Mouse (Mus musculus) duodenum, adult 2 months (tissue): ENCODE data around the gene Akap6. TPM values are rescaled to one million over a fixed set of nuclear protein-coding genes. Genes with fewer than 3 reads are reported as not detected.

Source experiments
- polyA plus RNA-seq: library from polyadenylated mRNA; depleted of rRNA; stranded (reverse); fragments of >200 nt; gene quantifications from 2 replicates; pipeline ENCODE4 v1.2.3, GENCODE M21; 2012; ENCODE audit warnings: low replicate concordance; rRNA removed

Akap6 gene
- polyA plus RNA-seq, result 0.05 and 0.35 TPM in 2 replicates

GRCm38 (mm10) chr12:52699146-52699545, at the start of gene Akap6:
Gene Akap6 (plus strand): TSS chr12:52699383.

Other genes with a start within 250 kb of the Akap6 start
- gene Arhgap5, start 195.4 kb upstream of the Akap6 start, polyA plus RNA-seq, result 0.38 and 0.40 TPM in 2 replicates